Mouse (Mus musculus): ENCODE measurements around the gene Cadps. TPM values are rescaled to one million over a fixed set of nuclear protein-coding genes. Genes with fewer than 3 reads are reported as not detected.

The Cadps gene
- total RNA-seq, 2 experiments from 2014 or later: 0.08 TPM; not detected in 1

DNA sequence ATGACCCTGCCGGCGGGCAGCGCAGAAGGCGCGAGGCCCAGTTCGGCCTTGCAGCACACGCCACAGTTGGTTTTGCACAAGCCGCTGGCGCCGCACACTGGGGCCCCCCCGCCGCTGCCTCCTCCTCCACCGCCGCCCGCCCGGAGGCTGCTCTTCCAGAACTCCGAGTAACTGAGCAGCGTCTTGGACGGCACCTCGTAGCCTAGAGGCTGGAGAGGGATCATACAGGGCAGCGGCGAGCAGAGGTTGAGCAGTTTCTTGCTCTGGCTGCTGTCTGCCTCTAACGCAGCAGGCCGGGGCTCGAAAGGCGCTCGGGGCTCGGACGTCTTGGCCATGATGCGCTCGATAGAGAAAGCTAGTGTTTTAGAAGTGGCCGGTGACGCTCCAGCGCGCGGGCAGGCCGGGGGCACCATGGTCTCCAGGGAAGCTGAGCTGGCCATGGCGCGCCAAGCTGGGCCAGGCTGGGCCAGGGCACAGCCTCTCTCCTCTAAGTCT lies 478.1 kb downstream of the Cadps start:
- intact Hi-C loops (cut with DNase I): no loop called here

DNA sequence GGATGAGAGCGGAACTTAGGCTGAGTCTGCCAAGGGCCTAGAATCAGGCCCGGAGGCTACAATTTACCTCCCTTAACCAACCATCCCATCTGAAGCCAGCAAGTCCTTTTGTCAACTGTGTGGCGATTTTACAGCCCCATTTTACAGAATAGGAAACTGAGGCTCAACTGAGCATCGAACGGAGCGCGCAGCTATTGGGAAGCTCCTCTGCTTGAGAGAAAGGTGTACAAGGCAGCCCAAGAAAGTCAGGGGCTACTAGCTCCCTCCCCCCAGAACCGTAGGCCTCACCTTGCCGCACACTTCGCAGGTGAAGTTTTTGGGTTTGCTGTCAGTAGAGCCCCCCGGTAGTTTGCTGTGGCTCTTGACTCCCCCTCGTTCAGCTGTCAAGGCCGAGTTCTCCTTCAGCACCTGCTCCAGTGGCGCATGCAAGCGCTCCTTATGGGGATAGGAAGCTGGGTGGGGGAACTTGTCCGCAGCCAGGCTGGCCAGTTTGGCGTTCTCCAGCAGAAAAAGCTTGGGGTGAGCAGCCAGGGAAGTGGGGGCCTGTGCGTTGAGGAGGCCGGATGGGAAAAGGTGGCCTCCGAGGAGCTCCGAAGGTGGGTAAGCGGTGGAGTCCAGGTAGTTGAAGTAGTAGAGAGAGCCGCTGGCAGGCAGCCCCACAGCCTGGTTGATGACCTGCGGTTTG lies 478.7 kb downstream of the Cadps start:
- intact Hi-C loops (cut with DNase I): no loop called here
- no peak for DNase-seq

More for the DNA sequence above, 478.1 kb downstream of the Cadps start:
- no peak for DNase-seq

DNA sequence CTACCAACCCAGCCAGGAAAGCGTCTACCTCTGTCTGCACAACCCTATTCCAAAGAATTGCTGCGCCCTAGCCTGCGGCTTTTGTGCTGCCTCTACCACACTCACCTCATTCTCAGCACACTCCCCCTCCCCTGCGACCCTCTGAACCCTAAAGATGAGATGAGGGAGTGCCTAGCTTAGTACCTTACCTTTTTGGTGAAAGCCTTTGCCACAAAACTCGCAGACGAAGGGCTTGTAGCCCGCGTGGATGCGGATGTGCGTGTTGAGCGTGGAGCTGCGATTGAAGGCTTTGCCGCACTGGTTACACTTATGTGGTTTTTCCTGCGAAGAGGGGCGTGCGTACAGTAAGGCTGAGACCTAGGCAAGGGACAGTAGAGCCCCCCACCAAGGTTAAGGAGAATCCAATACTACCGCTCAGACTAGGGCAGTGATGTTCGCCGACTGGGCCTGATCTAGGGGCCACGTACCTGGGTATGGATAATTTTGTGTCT lies 479.4 kb downstream of the Cadps start:
- no peak for DNase-seq
- intact Hi-C loops (cut with DNase I): no loop called here

DNA sequence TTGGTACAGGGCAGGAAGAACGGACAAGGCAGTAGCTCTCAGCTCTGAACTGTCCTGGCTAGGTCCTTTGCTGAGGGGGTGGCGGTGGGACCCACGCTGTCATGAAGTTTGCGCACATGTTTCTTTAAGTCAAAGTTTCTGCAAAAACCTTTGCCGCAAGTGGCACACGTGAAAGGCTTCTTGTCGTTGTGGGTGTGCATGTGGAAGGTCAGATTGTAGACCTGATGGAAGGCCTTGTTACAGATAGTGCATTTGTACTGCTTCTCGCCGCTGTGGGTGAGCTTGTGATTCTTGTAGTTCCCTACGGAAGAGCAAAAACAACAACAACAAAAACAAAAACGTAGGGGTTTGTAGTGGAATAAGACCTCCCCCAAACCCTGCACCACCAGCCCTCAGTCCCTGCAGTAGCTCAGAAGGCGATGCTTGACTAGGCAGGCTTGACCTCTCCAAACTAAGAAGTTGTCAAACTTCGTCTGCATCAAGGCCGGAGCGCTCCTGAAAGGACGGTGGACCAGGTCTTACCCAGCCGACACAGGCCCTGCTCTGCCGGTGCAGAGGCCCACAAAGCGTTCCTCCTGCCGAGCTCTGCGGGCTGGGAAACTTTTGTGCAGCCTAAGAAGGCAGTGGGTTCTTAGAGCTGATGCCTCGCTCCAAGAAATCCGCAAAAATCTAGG lies 480.3 kb downstream of the Cadps start:
- no peak for DNase-seq
- intact Hi-C loops (cut with DNase I): no loop called here

DNA sequence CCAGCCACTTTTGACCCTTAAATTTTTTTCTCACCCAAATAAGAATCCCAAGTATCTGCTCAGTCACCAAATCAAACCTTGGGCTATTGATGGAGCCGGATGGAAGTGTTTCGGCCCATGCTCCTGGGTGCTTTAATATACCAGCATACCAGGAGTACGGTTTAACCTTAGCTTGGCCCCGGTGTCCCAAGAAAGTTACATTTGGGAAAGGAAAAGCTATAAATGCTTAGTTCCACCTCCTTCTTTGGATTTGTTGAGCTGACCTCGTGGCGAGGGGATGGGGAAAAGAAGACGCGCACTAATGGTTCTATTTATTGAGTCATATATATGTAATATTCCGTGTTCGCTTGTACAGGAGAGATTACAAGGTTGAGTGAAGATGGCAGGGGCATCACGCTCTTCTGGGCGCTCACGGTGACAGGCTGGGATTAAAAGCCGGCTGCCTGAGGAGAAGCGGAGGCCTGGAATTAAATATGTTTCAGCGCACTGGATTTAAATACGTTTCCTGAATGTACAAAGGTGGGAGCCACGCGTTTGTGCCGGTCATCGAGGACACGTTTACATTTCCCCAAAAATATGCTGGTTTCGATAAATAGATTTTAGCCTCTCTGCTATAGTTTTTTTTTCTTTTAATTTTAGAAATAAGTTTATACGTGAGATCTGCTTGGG lies 481.0 kb downstream of the Cadps start:
- intact Hi-C loops (cut with DNase I): no loop called here
- DNase-seq: no peak

DNA sequence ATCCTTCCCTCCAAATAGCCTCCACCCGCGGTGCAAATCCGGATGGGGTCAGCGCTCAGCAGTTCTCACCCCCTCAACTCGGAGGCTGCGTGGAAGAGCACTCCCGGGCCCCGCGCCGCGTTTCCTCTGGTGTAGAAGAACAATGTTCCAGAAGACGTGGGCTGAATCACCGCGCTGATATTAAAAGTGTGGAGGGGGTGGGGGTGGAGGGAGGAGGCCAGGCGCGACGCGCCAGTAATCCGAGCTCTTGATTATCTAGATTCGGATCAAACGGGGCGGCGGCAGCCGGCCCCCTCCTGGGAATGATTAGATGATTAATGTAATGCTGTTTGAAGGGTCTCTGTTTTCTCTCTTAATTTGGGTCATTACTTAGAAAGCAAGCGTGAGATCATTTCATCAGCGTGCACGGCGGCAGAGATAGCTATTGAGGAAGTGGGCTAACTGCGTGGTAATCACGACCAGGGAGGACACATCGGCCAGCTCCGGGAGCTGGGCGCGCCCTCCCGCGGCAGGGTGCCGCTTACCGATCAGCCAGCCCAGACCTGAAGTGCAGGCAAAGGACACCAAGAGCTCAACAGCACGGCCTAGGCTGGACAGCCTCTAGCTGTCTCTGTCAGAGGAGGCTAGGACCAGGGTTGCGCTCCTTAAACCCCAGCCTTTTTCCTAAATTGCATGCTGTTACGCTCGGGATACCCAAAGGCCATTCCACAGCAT lies 481.6 kb downstream of the Cadps start:
- intact Hi-C loops (cut with DNase I): no loop called here
- DNase-seq: no peak

DNA sequence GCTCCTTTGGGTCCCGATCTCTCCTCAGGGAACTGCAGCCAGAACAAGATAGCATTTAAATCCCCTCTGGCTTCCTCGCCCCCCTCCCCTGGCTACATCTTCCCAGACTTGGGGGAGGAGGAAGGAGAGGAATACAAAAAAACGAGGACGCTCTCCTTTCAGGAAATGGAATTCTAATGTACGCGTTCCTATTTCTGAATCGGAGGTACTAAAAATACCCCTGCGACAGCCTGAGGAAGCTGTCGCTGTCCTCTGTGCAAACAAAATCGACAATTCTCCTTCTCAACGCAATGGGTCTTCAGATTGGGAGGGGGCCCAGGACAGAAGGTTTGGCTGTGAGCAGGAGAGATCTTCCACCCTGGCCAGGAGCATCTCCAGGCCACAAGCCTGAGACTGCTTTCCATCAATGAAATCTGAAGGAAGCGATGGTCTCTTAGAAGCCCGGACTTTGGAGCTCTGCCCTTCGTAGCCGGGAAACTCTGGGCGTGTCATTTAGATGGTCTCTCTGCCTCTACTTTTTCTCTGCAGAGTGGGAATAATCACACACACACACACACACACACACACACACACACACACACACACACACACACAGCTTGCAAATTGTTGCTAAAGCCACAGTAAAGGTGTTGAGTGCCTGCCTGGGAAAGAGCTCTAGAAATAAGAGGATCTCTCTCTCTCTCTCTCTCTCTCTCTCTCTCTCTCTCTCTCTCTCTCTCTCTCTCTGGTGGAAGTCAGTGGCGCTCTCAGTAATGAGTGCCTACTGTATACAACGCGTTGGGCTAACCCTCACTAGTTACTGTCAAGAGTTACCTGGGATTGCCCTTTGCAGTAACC lies 482.4 kb downstream of the Cadps start:
- DNase-seq: no peak
- intact Hi-C loops (cut with DNase I): no loop called here

DNA sequence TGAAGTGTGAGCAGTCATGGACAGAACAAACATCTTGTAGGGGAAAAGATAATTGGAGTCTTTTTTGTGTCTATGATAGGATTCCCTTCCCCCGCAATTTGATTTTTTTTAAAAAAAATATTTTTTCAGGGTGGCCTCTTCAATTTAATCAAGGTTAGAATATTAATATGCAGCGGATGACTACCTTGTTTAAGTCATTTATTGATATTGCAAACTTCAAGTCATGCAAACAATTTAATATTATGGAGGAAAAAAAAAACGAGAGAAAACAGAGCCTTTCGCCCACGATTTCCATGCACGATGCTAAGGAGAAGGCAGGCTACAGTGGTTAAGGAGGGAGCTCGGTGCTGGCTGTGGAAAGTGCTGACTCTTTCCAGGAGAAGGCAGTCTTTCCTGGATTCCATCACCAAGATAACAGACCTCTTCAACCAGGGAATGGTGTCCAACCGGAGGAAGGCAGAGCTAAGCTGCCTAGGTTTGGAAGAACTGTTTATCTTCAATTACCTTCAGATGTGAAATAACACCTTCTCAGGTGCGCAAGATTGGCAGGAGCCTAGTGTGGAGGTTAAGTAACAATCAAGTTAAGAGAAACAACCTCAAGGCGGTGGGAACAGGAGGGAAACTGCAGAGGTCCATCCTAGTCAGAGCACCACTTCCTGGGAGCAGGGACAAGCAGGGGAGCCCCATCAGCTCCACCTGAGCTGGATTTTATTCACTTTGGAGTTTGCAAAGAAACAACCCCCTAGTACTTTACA lies 483.9 kb downstream of the Cadps start:
- intact Hi-C loops (cut with DNase I): no loop called here
- no peak for DNase-seq

DNA sequence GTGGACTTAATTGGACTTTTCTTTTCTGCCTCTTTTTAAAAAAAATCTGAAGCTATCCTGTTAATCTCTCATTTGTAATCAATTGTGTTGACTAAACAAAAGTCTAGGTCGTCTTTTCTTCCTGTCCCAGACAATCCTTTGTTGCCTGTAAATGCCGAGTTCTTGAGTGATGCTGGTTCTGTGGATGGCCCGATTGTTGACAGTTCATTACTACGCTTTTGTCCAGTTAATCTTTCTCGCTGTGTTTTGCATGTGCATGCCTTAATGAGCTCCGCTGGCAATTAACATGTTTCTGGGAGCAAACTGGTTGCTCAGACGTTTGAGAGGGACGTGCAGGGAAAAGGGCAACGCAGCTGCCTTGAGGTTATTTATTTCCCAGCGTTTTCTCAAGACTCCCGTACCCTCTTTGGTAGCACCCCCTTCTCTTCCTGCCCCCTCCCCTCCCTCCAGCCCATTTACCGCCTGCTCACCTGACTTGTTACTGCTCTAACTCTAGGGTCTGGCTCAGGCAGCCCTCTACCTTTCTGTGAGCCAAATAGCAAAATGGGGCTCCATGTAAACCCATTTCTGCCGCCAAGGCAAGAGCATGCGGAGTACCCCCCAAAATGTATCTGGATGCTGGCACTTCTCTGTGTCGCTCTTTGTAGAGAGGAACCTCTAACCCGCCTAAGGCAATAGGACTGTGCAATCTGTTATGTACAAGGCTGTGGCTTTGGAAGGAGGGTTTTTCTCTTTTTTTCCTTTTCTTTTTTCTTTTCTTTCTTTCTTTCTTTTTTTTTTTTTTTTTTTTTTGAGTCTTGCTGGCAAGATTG lies 484.7 kb downstream of the Cadps start:
- intact Hi-C loops (cut with DNase I): no loop called here
- DNase-seq: no peak

DNA sequence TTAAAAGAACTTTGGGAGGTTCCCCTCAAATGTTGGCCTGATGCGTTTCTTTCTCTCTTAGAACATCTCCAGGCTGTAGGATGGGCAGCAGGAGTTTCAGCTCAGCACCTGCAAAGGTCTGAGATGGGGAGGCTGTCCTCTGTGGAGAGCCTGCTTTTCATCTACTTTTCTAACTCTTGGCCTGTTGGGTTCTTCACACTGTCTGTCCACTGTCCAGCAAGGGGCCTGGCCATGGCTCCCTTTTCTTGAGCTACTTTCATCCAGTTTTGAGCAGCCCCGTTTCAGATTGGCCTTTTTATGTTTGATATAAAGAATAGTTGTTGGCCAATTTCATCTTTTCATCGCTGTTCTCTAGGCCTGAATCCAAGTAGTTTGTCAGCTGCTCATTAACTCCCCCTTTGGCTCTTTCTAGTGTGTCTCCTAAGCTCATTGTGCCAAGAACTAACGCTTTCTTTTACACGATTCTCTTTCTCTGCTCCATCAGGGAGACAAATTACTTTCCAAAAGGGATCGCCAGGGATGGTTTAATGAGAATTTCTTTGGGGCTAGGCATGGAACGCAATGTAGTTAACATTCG lies 485.4 kb downstream of the Cadps start:
- no peak for DNase-seq
- intact Hi-C loops (cut with DNase I): no loop called here

DNA sequence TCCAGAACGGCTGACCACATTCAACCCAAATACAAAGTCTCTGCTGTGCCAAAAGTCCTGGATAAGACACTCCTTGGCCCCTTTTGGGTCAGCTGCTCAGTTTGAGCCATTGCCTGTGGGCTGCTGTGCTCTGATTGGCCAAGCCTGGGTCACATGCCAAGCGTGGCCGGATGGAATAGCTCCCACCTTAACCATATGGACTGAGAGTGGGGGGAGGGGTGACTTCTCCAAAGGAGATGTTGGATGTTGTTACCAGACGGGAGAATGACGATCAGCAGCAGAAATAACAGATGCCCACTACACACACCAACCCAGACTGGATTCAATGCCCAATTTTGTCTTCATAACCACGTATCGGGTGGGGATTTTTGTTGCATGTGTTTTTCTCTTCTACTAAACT lies 488.0 kb downstream of the Cadps start:
- intact Hi-C loops (cut with DNase I): no loop called here
- no peak for DNase-seq

DNA sequence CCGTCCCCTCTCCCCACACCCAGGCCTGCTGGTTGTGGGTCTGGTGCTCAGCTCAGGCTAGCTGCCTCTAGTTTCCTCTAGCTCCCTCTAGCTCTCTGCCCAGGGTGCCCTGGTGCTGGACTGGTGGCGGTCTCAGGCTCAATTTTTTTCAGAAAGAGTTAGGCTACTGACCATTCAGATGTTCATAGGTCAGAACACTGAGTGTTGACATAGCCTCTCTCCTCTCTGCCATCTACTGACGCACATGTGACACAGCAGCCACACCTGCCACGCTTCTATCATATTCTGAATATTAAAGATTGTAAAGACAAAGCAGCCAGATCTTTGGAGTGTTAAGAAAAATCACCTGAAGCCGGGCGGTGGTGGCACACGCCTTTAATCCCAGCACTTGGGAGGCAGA lies 489.3 kb downstream of the Cadps start:
- no peak for DNase-seq
- intact Hi-C loops (cut with DNase I): no loop called here

Measured in heart, postnatal 36 days (tissue).